Mouse (Mus musculus) embryo, embryonic 10.5 days (tissue): ENCODE measurements around the gene Sema3f.

Experiments
- DNase-seq: peaks from one replicate; pipeline ENCODE4 v3.0.0-alpha.2; 2015; ENCODE audit warnings: low spot score

The Sema3f gene

GRCm38 (mm10) chr9:107709697-107710483, at the start of gene Sema3f:
Gene Sema3f (minus strand): TSS chr9:107710475.
- DNase-seq = peak; percentile 89

GRCm38 (mm10) chr9:107759593-107759992, 49.3 kb upstream of the Sema3f start:
- DNase-seq = no peak

GRCm38 (mm10) chr9:107750378-107750777, 40.1 kb upstream of the Sema3f start:
- DNase-seq = no peak

GRCm38 (mm10) chr9:107748063-107748462, 37.8 kb upstream of the Sema3f start:
- DNase-seq = no peak

DNA sequence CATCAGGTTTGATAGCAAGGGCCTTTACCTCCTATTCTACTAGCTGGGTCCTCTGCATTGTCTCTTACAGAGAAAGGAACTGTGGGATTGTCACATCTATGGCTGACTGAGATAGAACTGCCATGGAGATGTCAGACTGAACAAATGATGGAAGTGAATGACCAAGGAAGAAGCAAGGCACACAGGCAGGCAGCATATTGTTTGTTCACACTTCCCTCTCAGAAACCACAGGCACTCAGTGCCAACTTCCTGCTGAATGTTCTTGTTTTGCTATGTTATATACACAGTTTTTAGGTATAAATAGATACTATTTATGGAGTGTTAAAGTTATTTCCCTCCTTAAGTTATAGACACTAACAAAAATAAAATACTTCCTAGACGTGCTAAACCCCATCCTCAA, 37.0 kb upstream of the Sema3f start:
- DNase-seq = no peak

GRCm38 (mm10) chr9:107746679-107747078, 36.4 kb upstream of the Sema3f start:
- DNase-seq = no peak

DNA sequence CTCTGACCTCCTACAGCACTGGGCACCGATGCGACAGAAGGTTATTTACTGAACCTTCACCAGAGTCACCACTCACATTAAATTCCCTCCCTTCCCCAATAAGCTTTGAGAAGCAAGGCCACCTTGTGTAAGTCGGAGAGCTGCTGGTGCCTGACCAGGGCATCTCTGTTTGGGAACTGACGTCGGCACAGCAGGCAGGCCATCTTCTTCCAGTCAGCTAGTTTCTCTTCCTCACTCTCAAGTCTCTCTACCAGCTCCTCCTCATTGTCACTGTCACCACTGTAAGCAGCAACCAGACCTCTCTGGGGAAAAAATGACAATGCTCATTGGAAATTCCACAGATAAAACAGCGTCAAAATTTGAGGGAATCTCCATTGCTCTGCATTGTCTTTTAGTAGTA, 33.8 kb upstream of the Sema3f start:
- no peak for DNase-seq

DNA sequence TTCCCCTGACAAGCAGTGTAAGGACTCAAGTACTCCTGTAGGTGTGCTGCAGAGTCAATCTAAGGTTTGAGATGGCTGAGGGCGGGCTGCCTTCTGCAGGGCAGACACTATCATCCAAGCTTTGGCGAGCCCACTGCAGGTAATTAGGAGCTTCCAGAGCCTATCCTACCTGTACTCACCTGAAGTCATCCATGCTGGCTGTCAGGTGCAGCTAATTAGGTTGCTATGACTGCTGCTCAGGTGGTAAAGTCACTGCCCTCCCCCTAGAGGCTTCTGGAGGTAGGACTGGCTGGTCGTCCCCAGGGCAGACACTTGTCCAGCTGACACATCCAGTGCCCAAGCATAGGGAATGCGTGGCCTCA, 28.5 kb upstream of the Sema3f start:
- peak; percentile 58 for DNase-seq

- peak; percentile 93 for DNase-seq
These were observed 28.0 kb upstream of the Sema3f start for GRCm38 (mm10) chr9:107738020-107738840.

DNA sequence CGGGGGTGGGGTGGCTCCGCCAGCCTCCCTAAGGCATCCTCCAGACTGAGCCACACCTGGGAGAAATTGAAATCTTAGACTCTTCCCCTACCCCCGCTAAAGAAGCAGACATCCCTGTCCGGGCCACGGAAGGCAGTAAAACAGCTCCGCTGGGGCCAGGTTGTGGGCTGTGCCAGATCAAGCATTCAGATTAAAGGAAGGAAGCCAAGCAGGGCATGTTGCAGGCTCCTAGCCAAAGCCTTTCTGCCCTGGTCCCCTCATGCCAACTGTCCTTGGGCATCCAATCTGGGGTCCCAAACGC, 25.9 kb upstream of the Sema3f start:
- DNase-seq = peak; percentile 48

DNA sequence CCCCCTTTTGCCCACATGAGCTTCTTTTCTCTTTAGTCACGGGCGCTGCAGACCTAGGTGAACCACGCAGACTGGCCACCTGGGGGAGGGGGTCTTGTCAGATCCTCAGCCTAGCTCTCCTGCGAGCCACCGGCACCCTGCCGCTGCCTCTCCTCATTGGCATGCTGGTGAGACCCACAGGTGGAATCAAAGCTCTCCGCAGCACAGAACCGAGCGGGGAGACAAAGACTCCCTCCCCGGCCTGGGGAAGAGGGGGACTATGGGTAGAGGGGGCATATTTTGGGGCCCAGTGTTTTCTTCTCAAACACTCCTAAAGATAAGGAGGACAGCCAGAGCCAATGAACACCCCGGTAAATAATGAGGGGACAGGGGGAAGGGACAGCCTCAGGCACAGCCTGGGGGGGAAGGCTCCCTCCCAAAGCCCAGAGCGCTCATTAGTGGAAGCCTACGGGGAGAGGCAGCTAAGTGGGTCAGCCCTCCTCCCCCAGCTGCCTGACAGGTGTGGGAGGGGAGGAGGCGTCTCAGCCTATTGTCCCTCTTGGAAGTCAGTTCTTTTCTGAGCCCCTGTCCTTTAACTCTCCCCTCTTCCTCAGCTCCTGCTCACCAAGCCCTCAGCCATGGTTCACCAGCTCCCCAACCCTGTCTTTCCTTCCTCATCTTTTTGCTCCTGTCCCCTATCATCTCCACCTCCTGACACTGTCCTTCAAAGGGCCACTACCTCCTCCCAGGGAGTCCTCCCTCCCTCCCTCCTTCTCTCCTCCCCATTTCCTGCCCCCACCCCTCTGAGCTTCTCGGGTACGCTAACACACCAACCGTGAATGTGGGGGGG, 25.3 kb upstream of the Sema3f start:
- DNase-seq = peak; percentile 34

GRCm38 (mm10) chr9:107734567-107734971, 24.3 kb upstream of the Sema3f start:
- no peak for DNase-seq

GRCm38 (mm10) chr9:107729709-107730108, 19.4 kb upstream of the Sema3f start:
- peak; percentile 73 for DNase-seq

DNA sequence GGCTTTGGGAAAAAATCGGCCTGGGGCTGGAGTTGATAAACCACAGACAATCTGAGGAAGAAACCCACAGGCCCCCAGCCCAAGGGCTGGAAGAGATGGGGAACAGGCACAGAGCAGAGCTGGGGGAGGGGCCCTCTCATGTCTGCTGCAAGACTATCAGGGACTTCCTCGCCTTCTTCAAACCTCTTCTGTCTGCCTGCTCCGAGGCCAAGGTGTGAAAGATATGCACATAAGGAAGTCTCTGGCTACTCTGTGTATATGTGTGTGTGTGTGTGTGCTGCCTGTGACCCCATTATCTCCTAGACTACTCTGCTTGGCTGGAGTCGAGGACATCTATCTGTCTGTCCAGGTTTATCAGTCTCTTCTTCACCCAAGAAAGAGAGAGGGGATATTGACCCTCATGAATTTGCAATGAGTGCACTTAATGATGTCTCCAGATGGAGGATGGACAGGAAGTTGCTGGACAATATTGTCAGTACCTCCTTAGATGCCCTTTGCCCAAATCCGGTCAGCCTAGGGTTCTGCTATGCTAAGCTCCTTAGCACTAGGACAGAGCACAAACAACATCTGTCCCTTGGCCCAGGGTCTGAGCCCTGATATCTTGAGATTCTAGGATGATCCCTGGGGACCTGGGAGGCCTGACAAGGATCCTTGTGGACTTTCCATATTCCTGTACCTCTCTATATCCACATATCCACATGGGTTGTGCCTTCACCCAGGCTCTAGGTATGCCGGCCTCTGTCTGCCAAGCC, 18.8 kb upstream of the Sema3f start:
- DNase-seq = no peak

- no peak for DNase-seq
These were observed 16.8 kb upstream of the Sema3f start for GRCm38 (mm10) chr9:107727041-107727440.

GRCm38 (mm10) chr9:107724796-107725195, 14.5 kb upstream of the Sema3f start:
- DNase-seq = no peak

DNA sequence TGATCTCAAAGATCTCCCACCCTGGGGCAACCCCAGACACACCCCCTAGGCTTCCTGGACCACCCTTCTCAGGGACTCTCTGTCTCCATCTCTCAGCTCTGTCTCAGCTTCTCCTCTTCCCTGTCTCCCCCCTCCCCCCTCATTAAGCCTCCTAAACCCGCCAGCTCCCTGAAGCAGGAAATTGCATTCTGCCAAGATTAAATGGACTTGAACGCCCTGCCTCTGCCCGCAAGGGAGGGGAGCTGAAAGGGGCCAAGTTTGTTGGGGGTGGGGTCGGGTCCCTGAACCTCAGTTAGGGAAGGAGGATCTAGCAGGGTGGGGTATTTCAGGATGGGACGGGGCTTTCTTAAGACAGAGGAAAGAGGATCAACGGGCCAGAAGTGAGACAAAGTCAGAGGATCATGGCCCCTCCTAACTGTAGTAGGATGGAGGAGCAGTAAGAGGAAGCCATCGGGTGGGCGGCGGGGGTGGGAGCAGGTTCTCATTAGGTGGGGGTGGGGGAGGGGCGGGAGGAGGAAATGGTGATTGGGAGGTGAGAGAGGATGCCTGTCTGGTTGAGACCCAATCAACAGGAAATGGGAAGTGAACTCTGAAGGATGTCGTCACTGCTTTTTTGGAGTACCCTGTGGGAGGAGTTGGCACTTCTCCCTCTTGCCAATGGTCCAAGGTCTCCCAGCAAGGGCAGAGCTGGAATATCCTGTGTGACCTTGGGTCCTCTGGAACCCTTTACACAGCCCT, 13.7 kb upstream of the Sema3f start:
- peak; percentile 77 for DNase-seq

DNA sequence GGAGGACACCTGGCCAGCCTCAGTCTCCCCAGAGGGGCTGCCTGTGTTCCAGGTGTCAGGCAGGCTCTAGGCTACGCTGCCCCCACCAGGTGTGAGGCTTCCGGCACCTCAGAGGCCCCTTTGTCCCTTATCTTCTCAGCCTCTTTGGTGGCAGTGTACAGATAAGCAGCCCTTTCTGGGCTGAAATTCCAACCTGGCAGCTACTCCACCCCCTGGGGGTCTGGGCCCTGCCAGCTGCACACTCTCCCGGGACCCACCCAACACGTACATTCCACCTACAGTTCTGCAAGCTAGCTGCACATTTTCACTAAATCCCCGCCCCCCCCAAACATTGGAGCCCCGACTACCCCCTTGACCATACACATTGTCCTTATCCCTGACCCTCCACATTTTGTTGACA, 13.0 kb upstream of the Sema3f start:
- no peak for DNase-seq

GRCm38 (mm10) chr9:107718781-107719540, 8.7 kb upstream of the Sema3f start:
- DNase-seq = no peak

DNA sequence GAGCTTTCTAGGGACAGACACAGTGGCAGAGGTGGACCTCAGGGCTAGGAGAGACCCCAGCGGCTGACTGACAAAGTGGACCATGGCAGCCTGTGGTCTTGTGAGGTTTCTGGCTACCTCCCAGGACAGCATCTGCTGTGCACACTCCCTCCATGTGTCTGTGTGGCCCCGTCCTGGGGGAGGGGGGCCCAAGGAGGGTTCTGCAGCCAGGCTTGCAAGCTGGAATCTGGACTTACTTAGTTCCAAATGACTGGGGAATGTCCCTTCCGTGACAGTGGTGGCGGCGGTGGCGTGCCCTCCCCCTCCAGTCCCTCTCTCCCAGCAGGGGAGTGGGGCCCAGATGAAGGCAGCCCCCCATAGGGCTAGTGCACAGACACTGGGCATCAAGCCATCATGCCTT, 6.7 kb upstream of the Sema3f start:
- peak; percentile 53 for DNase-seq
